Mouse (Mus musculus) hindbrain, embryonic 12.5 days (tissue): ENCODE measurements around the gene Pank1. TPM values are rescaled to one million over a fixed set of nuclear protein-coding genes. Genes with fewer than 3 reads are reported as not detected.

Experiments
- ATAC-seq: fragments of 200-750 bp; cut with Nextera tagmentation; 2 replicates; pipeline ENCODE4 v1.8.0; 2017; ENCODE audit warnings: moderate TSS enrichment; ENCODE audit not compliant: low FRiP score
- H3K27ac ChIP-seq: fragments of 300-500 bp; sonication (generic); 2 replicates; pipeline ENCODE4 v1.5.1; 2016; ENCODE audit warnings: mild to moderate bottlenecking
- H3K27me3 ChIP-seq: fragments of 300-500 bp; sonication (generic); 2 replicates; pipeline ENCODE4 v1.6.1; 2016; ENCODE audit warnings: mild to moderate bottlenecking
- H3K36me3 ChIP-seq: fragments of 300-500 bp; sonication (generic); 2 replicates; pipeline ENCODE4 v1.6.1; 2016; ENCODE audit warnings: mild to moderate bottlenecking
- H3K4me1 ChIP-seq: fragments of 300-500 bp; sonication (generic); 2 replicates; pipeline ENCODE4 v1.6.1; 2016
- H3K4me2 ChIP-seq: fragments of 300-500 bp; sonication (generic); replicated peaks from 2 replicates; pipeline ENCODE4 v1.6.1; 2016; ENCODE audit warnings: mild to moderate bottlenecking
- H3K4me3 ChIP-seq: fragments of 300-500 bp; sonication (generic); 2 replicates; pipeline ENCODE4 v1.5.1; 2016; ENCODE audit warnings: mild to moderate bottlenecking
- H3K9ac ChIP-seq: fragments of 300-500 bp; sonication (generic); 2 replicates; pipeline ENCODE4 v1.6.1; 2016; ENCODE audit warnings: mild to moderate bottlenecking, moderate library complexity
- H3K9me3 ChIP-seq: fragments of 300-500 bp; sonication (generic); replicated peaks from 2 replicates; pipeline ENCODE4 v1.6.1; 2016; ENCODE audit warnings: mild to moderate bottlenecking
- WGBS: fragments of 180-500 bp; shearing (Covaris S2); methylation state at CpG from one replicate; pipeline ENCODE4 v1.1.7; 2016; 5-methylcytosine and 5-hydroxymethylcytosine counted together
- polyA plus RNA-seq: library from polyadenylated mRNA; unstranded; fragments of >200 nt; fragmentation: Nextera tagmentation; extraction: Ambion mirVana; gene quantifications from 2 replicates; pipeline ENCODE4 v1.2.1, GENCODE M21; 2016

Gene Pank1
- polyA plus RNA-seq, 1 experiment from 2014 or later: 8.5 TPM

DNA sequence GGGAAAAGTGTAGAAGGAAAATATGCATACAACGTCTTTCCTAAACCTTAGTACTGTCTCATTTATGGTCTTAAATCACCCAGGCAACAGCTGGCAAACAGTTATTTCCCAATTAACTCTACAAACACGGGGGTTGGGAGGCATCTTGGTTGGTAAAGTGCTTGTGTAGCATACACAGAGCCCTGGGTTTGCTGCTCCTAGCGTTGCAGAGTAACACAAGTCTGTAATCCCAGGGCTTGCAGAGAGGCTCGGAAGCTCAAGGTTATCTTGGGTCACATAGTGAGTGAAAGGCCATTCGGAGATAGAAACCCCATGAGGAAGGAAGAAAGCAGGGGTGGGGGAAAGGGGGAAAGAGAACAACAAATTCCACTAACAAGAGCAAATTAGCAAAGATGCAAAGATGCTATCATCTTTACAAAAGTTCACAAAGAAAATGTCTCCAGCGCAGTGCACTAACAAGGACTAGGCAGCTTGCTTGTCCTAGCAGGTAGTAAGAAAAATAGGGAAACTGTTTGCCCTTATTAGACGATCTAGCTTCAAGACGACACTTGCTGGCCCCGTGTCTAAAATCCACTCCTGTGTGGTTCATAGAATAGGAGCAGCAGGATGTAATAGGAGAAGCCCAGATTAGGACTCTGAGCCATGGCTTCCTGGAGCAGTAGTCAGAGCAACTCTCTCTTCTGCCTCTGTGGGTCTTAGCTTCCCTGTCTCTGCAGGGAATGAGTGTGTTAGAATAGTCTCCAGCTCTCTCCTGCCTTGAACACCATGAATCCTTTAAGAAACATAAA, 37.3 kb downstream of the Pank1 start:
- no peak overlapping the region for H3K4me2 ChIP-seq
- H3K36me3 ChIP-seq: peaks cover 6% of the 10 kb centered on the region; the same call in 1 of the 2 replicates
- 65% methylated on average over 9 of the region's 9 CpGs for WGBS
- no peaks in the 10 kb centered on the region for H3K4me1 ChIP-seq
- no peaks in the 10 kb centered on the region for H3K9me3 ChIP-seq
- no peak overlapping the region for H3K4me3 ChIP-seq
- no peak overlapping the region for H3K9ac ChIP-seq
- no peaks in the 10 kb centered on the region for H3K27me3 ChIP-seq
- no peak overlapping the region for H3K27ac ChIP-seq
- ATAC-seq: no peak

DNA sequence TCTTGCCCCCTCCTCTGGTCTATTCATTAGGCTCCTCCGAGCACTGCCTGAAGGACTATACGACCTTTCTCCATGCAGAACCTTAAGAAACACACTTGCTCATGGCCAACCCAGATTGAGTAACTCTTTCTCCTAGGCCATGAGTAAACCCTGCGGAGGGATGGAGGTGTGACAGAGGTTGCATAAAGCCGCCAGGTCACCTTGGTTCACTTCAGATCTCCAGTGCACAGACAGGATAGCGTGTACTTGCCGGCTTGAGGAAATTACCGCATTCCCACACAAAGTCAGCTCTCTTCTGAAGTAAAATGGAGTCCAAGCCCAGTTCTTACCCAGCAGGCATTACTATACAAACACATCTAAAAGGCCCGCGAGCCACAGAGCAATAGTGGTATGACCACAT, 40.6 kb downstream of the Pank1 start:
- 95% methylated on average over 9 of the region's 9 CpGs for WGBS
- Histone ChIP-seq H3K9me3 (no peaks in the 10 kb centered on the region), H3K4me3 (no peak overlapping the region), H3K27ac (no peak overlapping the region), H3K36me3 (peaks cover 6% of the 10 kb centered on the region; the same call in 1 of the 2 replicates), H3K27me3 (no peaks in the 10 kb centered on the region), H3K4me2 (no peak overlapping the region), H3K9ac (no peak overlapping the region), H3K4me1 (no peaks in the 10 kb centered on the region)
- ATAC-seq: no peak

DNA sequence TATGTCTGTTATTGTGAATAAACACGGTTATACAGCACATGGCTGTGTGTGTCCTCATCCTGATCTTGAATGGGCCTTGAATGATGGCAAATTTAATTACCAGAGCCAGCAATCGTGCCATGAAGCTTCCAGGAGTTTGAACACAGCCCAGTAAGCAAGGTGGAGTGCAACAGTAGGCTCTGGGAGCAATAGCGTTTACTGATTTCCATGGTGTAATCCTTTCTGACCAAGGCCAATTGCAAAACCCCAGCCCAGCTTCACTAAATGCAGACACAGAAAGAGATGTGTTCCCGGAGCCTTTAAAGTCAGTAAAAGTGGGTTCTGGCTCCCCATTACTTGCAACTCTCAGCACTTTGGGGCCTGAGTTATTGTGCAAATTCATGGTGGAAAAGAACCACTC, 47.6 kb downstream of the Pank1 start:
- Histone ChIP-seq H3K36me3 (no peaks in the 10 kb centered on the region), H3K4me2 (no peak overlapping the region), H3K9me3 (no peaks in the 10 kb centered on the region), H3K27me3 (no peaks in the 10 kb centered on the region), H3K9ac (no peak overlapping the region), H3K4me3 (no peak overlapping the region), H3K4me1 (no peaks in the 10 kb centered on the region), H3K27ac (no peak overlapping the region)
- no peak for ATAC-seq
- WGBS: 91% methylated on average over 4 of the region's 4 CpGs

DNA sequence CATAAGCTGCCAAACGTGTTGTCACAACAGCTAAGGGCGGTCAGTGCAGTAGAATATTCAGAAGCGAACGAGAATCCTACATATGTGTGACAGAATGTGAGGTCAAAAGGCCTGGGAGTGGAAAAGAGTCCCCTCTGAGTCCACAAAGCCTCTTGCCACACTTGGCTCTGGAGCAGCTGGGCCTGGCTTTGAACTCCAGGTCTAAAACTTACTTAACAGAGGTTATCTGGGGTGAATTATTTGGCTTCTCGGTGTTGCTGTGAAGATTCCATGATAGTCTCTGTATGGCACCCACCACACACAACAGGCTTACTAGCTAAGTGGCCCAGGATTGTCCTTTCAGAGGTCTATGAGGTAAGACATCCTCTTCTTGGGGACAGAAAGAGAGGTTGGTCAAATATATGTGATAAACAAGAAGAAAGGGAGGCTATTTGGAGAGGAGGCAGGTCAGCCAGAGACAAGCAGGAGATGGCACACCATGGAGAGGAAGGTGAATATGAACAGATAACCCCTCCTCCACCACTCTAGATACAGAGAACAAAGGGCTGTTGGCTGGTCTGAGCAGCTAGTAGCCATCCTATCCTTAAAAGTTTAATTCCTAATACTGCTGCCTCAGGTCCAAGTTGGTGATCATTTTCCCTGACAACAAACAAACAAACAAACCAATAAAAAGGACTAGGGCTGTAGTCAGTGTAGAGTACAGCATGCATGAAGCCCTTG, 51.2 kb downstream of the Pank1 start:
- no peaks in the 10 kb centered on the region for H3K27me3 ChIP-seq
- 95% methylated on average over 5 of the region's 5 CpGs for WGBS
- no peak overlapping the region for H3K27ac ChIP-seq
- ATAC-seq: no peak
- H3K4me1 ChIP-seq: no peaks in the 10 kb centered on the region
- no peak overlapping the region for H3K9ac ChIP-seq
- no peaks in the 10 kb centered on the region for H3K36me3 ChIP-seq
- H3K4me3 ChIP-seq: no peak overlapping the region
- H3K4me2 ChIP-seq: no peak overlapping the region
- H3K9me3 ChIP-seq: no peaks in the 10 kb centered on the region

DNA sequence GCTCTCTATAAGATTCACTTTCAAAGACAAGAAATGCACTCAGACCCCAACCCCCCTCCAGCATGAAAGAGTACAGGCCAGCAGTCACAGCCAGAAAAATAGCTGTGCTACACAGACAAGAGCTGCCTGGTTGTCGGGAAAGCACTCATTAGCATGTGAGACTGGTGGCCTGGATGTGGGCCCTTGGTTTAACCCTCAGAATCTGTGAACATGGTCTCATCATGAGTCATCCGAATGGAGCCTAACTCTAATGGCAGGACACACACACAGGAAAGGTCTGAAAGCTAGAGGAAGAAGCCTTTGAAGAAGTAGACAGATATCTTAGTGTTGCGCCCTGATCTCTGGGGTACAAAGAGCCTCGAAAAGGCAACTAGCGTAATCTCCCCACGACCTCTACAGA, 51.8 kb downstream of the Pank1 start:
- Histone ChIP-seq H3K27me3 (no peaks in the 10 kb centered on the region), H3K4me3 (no peak overlapping the region), H3K27ac (no peak overlapping the region), H3K9me3 (no peaks in the 10 kb centered on the region), H3K4me2 (no peak overlapping the region), H3K36me3 (no peaks in the 10 kb centered on the region), H3K4me1 (no peaks in the 10 kb centered on the region), H3K9ac (no peak overlapping the region)
- WGBS: 91% methylated on average over 6 of the region's 6 CpGs
- ATAC-seq: no peak

DNA sequence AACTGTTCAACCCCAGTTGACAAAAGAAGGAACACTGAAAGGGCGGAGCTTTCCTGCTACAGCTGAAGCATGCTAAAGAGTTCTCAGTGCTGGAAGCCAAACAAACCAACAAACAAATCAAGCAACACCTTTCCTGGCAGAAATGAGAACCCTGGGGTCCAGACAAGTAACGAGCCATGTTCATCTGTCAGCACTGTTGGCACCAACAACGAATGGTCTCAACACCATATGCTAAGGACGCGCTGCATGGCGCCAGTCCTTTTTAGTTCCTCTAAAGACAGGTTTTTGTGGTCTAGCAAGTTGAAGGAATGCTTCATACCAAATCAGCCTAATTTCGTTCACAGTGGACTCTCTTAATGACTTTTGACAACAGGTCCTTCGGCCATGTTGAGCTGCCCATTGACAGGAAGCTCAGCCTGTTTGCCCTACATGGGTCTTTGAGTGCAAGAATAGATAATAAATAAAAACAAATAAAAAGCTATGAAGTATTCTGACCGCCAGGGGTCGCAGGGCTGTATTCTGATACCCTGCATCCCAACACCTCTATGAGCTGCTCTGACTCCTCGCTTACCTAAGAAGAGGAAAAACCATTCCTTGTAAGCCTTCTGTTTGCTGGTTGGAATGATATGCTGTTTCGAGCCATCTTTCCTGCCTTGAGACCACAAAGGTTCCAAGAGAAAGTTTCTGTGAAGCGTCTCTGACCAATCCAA, 53.2 kb downstream of the Pank1 start:
- Histone ChIP-seq H3K4me2 (no peak overlapping the region), H3K4me1 (no peaks in the 10 kb centered on the region), H3K4me3 (no peak overlapping the region), H3K9ac (no peak overlapping the region), H3K27me3 (no peaks in the 10 kb centered on the region), H3K36me3 (no peaks in the 10 kb centered on the region), H3K27ac (no peak overlapping the region), H3K9me3 (no peaks in the 10 kb centered on the region)
- 72% methylated on average over 13 of the region's 13 CpGs for WGBS
- no peak for ATAC-seq

DNA sequence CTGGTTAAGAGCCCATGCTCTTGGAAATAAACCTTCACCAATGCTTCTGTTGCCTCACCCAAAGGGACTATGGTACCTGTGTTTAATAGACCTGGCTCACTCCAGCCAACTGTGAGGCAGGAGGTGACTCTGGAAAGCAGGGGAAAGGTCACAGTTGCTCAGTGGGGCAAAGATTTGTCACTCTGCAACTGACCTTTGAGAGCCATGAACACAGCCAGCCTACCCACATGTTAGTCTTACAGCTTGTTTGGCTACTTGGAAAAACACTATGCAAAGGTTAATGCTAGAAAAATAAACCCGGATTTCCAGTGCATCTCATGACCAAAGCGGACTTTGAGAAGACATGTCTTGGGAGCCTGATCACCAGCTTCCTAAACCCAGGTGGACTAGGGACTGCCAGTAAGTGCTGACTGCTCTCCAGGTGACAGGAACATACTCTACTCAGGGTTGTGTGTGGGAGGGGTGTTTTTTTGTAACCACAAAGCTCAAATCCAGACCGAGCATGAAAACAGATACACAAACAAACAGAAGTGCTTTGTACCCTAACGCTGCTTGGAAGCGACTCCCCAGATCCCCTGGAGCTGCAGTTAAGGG, 59.6 kb downstream of the Pank1 start:
- ATAC-seq: no peak
- Histone ChIP-seq H3K36me3 (0 out of 2 replicates have a peak, but pooled peaks cover 7% of the 10 kb centered on the region), H3K27me3 (no peaks in the 10 kb centered on the region), H3K9me3 (no peaks in the 10 kb centered on the region), H3K9ac (no peak overlapping the region), H3K27ac (no peak overlapping the region), H3K4me3 (no peak overlapping the region), H3K4me1 (peaks cover 2% of the 10 kb centered on the region), H3K4me2 (no peak overlapping the region)
- 79% methylated on average over 5 of the region's 5 CpGs for WGBS

DNA sequence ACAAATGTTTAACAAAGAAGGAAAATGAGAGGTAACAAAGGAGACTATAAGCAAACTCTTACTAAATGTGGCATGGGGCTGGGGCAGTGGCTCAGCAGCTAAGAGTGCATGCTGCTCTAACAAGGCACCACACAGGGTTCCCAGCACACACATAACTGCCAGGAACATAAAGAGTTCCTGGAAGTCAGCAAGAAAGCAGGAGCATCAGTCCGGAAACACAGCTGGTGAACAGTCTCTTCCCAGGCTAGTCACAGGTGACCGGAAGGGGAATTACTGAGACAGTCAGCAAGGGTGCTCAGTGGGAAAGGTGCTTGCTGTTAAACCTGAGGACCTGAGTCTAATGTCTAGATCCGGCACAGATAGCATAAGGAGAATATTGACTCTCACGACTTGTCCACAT, 63.9 kb downstream of the Pank1 start:
- Histone ChIP-seq H3K4me2 (no peak overlapping the region), H3K36me3 (0 out of 2 replicates have a peak, but pooled peaks cover 4% of the 10 kb centered on the region), H3K4me3 (no peak overlapping the region), H3K9me3 (no peaks in the 10 kb centered on the region), H3K27ac (no peak overlapping the region), H3K9ac (no peak overlapping the region), H3K27me3 (no peaks in the 10 kb centered on the region), H3K4me1 (peaks cover 4% of the 10 kb centered on the region)
- WGBS: 88% methylated on average over 4 of the region's 4 CpGs
- ATAC-seq: no peak

DNA sequence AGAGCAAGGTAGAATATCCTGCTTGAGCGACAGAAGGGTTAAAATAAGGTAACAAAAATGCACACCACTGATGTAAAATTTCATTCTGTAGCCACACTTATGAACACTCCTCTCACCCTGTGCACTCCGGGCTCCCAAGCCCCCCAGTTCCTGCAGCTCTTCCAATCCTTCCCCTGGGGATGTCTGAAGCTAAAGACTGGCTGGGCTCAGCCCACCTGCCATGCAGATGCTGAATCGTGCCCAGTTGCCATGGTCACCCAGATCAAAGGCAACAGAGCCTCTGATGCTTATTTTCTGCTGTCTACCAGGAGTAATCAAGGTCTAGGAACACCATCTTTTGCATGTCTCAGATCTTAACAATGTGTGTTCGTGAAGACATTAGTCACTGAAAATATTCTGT, 64.6 kb downstream of the Pank1 start:
- H3K27me3 ChIP-seq: no peaks in the 10 kb centered on the region
- H3K4me3 ChIP-seq: no peak overlapping the region
- H3K4me2 ChIP-seq: no peak overlapping the region
- H3K4me1 ChIP-seq: peaks cover 4% of the 10 kb centered on the region
- no peak overlapping the region for H3K9ac ChIP-seq
- 48% methylated on average over 4 of the region's 4 CpGs for WGBS
- no peaks in the 10 kb centered on the region for H3K36me3 ChIP-seq
- no peaks in the 10 kb centered on the region for H3K9me3 ChIP-seq
- H3K27ac ChIP-seq: no peak overlapping the region
- ATAC-seq: no peak

DNA sequence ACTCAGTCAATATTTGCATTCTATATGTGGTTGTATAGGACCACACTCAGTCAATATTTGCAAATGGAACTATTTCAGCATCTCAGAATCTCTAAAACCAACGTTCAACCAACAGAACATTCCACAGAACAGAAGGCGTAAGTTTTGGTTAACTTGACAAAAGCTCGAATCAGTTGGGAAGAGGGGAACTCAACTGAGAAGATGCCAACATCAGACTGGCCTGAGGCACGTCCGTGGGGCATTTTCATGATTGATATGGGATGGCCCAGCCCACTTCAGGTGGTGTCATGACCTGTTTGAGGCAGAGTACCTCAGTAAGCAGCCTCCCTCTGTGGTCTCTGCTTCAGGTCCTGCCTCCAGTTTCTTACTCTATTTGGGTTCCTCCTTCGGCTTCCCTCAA, 65.3 kb downstream of the Pank1 start:
- no peaks in the 10 kb centered on the region for H3K9me3 ChIP-seq
- 88% methylated on average over 6 of the region's 6 CpGs for WGBS
- ATAC-seq: no peak
- H3K4me1 ChIP-seq: peaks cover 4% of the 10 kb centered on the region
- no peak overlapping the region for H3K27ac ChIP-seq
- H3K4me2 ChIP-seq: no peak overlapping the region
- no peak overlapping the region for H3K4me3 ChIP-seq
- no peak overlapping the region for H3K9ac ChIP-seq
- no peaks in the 10 kb centered on the region for H3K27me3 ChIP-seq
- H3K36me3 ChIP-seq: no peaks in the 10 kb centered on the region

DNA sequence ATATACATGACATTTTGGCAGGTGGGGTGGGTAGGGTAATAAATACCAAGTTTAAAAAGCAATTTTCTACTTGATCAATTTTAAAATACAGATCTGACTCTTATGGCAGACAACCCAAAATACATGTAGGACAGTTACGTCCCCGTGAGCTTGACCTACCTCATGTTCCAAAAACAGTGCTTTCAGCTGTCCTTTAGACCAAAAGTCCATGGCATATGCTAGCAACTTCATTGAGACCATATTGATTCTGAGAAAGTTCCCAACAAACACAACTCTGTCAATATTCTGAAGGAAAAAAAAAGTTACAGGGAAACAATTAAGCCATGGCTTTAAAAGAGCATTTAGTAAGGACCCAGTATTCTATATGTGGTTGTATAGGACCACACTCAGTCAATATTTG, 65.7 kb downstream of the Pank1 start:
- 96% methylated on average over 2 of the region's 2 CpGs for WGBS
- Histone ChIP-seq H3K9me3 (no peaks in the 10 kb centered on the region), H3K27me3 (no peaks in the 10 kb centered on the region), H3K9ac (no peak overlapping the region), H3K4me1 (peaks cover 4% of the 10 kb centered on the region), H3K27ac (no peak overlapping the region), H3K4me3 (no peak overlapping the region), H3K36me3 (no peaks in the 10 kb centered on the region), H3K4me2 (no peak overlapping the region)
- ATAC-seq: no peak

DNA sequence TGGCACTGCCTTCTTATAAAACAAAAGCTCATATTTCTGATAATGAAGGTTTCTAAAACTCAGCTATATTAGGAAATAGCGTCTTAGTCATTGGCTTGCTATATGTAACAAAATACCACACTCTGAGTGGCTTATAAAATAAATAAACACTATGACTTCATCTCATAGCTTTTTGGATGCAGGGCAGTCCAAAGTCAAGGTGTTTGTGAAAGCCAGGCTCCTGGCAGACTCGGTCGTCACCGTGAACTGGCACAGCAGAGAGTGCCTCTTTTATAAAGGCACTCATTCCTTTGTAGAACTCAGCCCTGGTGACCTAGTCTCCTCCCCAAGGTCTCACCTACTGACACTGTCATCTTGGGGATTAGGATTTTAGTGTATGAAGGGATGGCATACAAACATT, 66.5 kb downstream of the Pank1 start:
- H3K4me3 ChIP-seq: no peak overlapping the region
- H3K9me3 ChIP-seq: no peaks in the 10 kb centered on the region
- ATAC-seq: no peak
- no peak overlapping the region for H3K27ac ChIP-seq
- H3K9ac ChIP-seq: no peak overlapping the region
- 85% methylated on average over 4 of the region's 4 CpGs for WGBS
- H3K4me1 ChIP-seq: peaks cover 4% of the 10 kb centered on the region
- no peak overlapping the region for H3K4me2 ChIP-seq
- H3K36me3 ChIP-seq: no peaks in the 10 kb centered on the region
- H3K27me3 ChIP-seq: no peaks in the 10 kb centered on the region
